Mouse (Mus musculus): Measurements from ENCODE around the gene Slc36a1.

GRCm38 (mm10) chr11:55162670-55163069 is 41.5 kb upstream of the Slc36a1 start:
- peak; percentile 99 for TF ChIP-seq CTCF (conservative IDR thresholded peaks at IDR 0.05; ENCODE audit: low read length)
- TF ChIP-seq NANOG (IDR thresholded peaks at IDR 0.05; ENCODE audit: borderline replicate concordance, low read length) = no peak
- TF ChIP-seq POU5F1 (IDR thresholded peaks at IDR 0.05; ENCODE audit: borderline replicate concordance, low read length) = no peak
